Mouse (Mus musculus) leukemia stem cell, adult 10-12 weeks (primary cell): Measurements from ENCODE around the gene Gm21767. TPM values are rescaled to one million over a fixed set of nuclear protein-coding genes. Genes with fewer than 3 reads are reported as not detected.

Experiments used
- polyA plus RNA-seq: library from polyadenylated mRNA; stranded (reverse); fragments of >175 nt; gene quantifications from 2 replicates; pipeline ENCODE4 v1.2.3, GENCODE M21; 2012; ENCODE audit warnings: low replicate concordance

Gm21767 gene
- polyA plus RNA-seq: not detected in 2 replicates

DNA sequence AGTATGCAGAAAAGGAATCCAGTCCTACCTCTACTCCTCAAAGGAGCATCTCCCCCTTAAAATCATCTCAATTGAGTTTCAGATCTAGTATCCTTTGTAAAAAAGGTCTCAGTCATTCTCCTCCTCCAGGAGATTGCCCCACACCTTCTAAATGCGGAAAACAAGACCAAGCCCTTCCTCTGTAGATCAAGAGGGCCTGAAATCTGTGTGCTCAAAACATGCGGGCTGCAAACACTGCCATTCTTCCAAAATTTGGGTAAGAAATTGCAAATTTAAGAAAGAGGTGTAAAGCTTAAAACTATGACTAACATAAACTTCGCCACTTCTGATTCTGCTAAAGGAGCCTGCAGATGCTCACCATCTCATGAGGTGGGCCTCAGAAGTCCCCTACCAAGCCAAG, at the start of gene Gm21767:
Gene Gm21767, plus strand, starts transcription at position 301 of the 400 bp plus-strand sequence.

